Mouse (Mus musculus) midbrain, embryonic 10.5 days (tissue): ENCODE data around the gene Slc29a1. TPM values are rescaled to one million over a fixed set of nuclear protein-coding genes. Genes with fewer than 3 reads are reported as not detected.

ENCODE experiments used
- DNase-seq: peaks from one replicate; pipeline ENCODE4 v3.0.0-alpha.2; 2017; ENCODE audit warnings: low spot score
- H3K27ac ChIP-seq: fragments of 300-500 bp; sonication (generic); replicated peaks from 2 replicates; pipeline ENCODE4 v1.5.1; 2016; ENCODE audit warnings: mild to moderate bottlenecking
- H3K27me3 ChIP-seq: fragments of 300-500 bp; sonication (generic); 2 replicates; pipeline ENCODE4 v1.6.1; 2016; ENCODE audit warnings: low read depth, mild to moderate bottlenecking; ENCODE audit not compliant: poor library complexity, severe bottlenecking
- H3K36me3 ChIP-seq: fragments of 300-500 bp; sonication (generic); 2 replicates; pipeline ENCODE4 v1.6.1; 2016; ENCODE audit warnings: mild to moderate bottlenecking, moderate library complexity
- H3K4me1 ChIP-seq: fragments of 300-500 bp; sonication (generic); 2 replicates; pipeline ENCODE4 v1.6.1; 2016
- H3K4me3 ChIP-seq: fragments of 300-500 bp; sonication (generic); 2 replicates; pipeline ENCODE4 v1.5.1; 2016; ENCODE audit warnings: mild to moderate bottlenecking, moderate library complexity
- H3K9me3 ChIP-seq: fragments of 300-500 bp; sonication (generic); replicated peaks from 2 replicates; pipeline ENCODE4 v1.6.1; 2016; ENCODE audit warnings: mild to moderate bottlenecking
- WGBS: fragments of 180-500 bp; shearing (Covaris S2); methylation state at CpG from one replicate; pipeline ENCODE4 v1.1.7; 2016; 5-methylcytosine and 5-hydroxymethylcytosine counted together
- polyA plus RNA-seq: library from polyadenylated mRNA; unstranded; fragments of >200 nt; fragmentation: Nextera tagmentation; extraction: Ambion mirVana; gene quantifications from 2 replicates; pipeline ENCODE4 v1.2.1, GENCODE M21; 2016

The Slc29a1 gene
- polyA plus RNA-seq, 1 experiment from 2014 or later: 70.6 TPM

DNA sequence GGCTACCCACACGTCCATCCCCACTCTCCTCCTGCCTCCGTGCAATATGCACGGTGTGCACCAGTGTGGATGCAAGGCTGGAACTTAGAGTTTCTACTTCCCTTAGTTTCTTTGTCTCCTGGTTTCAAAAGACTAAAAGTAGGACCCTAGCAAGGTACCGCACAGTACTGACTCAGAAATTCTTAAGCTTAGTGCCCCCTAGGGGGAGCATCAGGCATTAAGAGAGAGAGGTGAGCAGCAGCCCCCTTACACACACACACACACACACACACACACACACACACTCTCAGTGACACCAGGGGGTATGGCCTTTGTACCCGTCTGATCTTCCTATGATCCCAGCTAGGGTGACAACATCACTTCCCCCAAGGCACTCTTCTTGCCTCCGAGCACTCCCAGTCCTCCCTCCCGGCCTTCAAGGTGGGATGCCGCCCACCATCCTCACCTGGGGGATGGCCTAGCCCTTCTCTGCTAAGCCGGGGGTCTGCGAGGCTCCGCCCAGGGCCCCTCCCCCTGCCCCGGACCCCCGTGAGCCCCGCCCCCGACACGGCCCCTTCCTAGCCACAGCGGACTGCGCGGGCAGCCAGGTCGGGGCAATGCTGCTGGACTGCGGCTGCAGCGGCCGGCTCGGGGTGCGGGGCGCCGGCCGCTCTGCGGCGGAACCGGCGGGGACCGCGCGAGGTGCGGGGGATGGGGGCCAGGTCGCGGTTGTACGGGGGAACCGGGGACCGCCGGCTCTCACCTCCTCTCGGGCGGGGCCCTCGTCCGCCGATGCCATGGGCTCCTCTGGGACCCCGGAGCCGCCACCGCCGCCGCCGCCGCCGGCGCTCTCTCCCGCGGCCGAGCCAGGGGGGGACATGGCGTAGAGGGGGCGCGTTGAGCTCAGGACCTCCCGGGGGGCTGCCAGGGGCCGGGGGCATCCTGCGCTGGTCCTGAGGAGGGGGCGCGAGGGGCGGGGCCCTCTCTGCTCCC is 50.6 kb downstream of the Slc29a1 start:
- peak overlapping the region; percentile 99 for H3K27ac ChIP-seq
- peak; percentile 75 for DNase-seq
- peak overlapping the region; percentile 96 for H3K4me3 ChIP-seq
- 2% methylated on average over 52 of the region's 68 CpGs for WGBS
- peaks cover 70% of the 10 kb centered on the region for H3K4me1 ChIP-seq
- peaks cover 58% of the 10 kb centered on the region for H3K27me3 ChIP-seq
- no peaks in the 10 kb centered on the region for H3K9me3 ChIP-seq
- H3K36me3 ChIP-seq: peaks cover 19% of the 10 kb centered on the region

DNA sequence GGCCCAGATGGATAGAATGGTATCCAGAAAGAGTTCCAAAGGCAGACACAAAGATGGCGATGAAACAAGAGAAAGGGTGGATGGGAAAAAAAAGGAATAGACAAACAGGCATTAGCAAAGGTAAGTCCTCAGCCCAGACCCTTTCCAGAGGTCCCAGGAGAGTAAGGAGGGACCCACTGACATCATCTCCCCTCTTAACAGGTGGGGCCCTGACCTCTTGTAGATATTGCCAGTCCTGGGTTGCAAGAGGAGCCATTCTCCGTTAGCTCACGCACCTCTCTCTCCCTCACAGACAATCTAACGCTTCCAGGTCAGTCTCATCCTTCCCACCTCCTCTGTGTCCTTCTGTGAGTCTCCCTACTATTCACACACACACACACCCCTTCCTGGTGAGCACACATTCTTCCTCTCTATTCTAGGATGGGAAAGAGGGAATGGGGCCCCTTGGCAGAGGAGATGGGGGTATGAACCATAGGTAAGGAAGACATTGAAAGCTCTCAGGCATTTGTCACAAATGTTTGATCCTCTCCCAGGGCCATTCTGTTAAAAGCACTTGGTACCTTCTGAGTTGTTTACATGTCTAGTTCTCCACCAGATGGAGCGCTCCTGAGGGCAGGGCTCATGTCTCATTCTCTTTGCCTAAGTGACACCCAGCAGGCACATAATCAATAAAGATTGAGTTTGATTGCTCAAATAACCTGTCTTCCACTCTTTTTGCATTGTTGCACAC is 51.8 kb downstream of the Slc29a1 start:
- WGBS: 70% methylated on average over 5 of the region's 5 CpGs
- peaks cover 19% of the 10 kb centered on the region for H3K36me3 ChIP-seq
- no peaks in the 10 kb centered on the region for H3K9me3 ChIP-seq
- H3K4me1 ChIP-seq: peaks cover 76% of the 10 kb centered on the region
- H3K27ac ChIP-seq: no peak overlapping the region
- peak overlapping the region; percentile 96; the same call in 1 of the 2 replicates for H3K4me3 ChIP-seq
- H3K27me3 ChIP-seq: peaks cover 70% of the 10 kb centered on the region
- DNase-seq: no peak

DNA sequence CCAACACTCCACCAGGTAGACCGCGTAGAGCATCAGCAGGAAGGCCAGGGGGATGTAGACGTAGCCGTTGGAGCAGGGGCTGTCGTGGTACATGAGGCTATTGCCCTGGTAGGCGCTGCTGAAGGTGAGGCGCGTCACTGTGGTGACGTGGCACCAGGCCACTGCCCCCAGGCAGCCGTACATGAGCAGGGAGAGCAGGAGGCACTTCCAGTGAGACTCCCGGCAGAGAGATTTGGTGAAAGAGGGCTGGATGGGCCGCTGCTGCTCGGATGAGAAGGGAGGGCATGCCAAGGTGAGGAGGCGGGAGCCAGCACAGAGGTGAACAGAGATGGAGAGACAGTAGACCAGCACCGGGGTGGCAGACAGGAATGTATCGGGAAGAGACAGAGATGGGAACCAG is 52.5 kb downstream of the Slc29a1 start:
- Histone ChIP-seq H3K4me1 (peaks cover 73% of the 10 kb centered on the region), H3K4me3 (no peak overlapping the region), H3K9me3 (no peaks in the 10 kb centered on the region), H3K36me3 (peaks cover 19% of the 10 kb centered on the region), H3K27ac (no peak overlapping the region), H3K27me3 (peaks cover 77% of the 10 kb centered on the region)
- WGBS: 61% methylated on average over 16 of the region's 16 CpGs
- DNase-seq: no peak

DNA sequence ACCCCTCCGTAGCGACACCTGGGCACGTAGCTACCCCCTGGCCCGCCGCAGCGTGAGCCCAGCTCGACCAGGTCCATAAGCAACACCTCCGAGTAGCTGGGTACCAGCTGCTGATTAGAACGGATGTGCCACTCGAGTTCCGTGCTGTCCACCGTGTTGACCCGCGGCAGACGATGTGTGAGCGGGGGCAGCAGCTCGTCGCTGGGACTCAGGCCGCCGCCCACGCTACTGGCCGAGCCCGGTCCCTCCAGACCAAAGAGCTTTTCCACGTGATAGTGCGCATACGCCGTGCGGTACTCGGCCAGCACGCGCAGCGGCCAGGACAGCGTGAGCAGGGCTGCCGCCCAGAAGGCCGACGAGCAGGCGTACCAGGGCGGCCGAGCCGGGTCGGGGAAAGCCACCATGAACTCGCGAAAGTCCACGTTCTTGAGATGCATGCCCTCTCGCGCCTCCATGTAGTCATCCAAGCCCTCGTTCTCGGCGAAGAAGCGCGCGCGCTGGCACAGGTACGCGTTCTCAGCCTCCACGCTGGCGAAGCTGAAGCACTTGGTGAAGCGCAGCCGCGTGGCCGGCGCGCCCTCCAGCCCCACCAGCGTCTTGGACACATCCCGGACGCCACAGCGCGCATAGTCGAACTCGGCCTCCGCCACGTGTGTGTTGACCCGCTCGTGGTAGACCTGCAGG is 54.0 kb downstream of the Slc29a1 start:
- H3K27ac ChIP-seq: peak overlapping the region; percentile 30; the same call in 1 of the 2 replicates
- peaks cover 58% of the 10 kb centered on the region for H3K4me1 ChIP-seq
- H3K9me3 ChIP-seq: no peaks in the 10 kb centered on the region
- H3K36me3 ChIP-seq: peaks cover 19% of the 10 kb centered on the region
- peak overlapping the region; percentile 45 for H3K4me3 ChIP-seq
- WGBS: 3% methylated on average over 74 of the region's 74 CpGs
- DNase-seq: peak; percentile 49
- H3K27me3 ChIP-seq: peaks cover 85% of the 10 kb centered on the region

DNA sequence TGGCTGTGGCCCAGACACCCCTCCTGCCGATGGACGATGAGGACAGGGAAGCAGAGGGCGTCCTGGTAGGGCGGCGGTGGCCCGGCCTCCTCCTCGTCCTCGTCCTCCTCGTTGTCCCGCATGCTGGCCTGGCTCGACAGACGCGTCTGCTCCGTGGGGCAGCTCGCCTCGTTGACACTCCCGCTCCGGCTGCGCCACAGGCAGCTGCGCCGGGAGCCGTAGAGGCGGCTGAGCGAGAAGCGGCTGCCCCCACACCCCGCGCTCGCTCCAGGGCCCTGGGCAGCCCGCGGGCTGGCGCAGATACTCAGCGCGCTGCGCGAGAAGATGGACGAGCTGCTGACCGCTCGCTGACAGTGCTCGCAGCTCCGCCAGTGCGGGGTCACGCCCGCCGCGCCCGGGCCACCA is 54.5 kb downstream of the Slc29a1 start:
- H3K27ac ChIP-seq: peak overlapping the region; percentile 30; the same call in 1 of the 2 replicates
- H3K27me3 ChIP-seq: peaks cover 84% of the 10 kb centered on the region
- WGBS: under 1% methylated on average over 46 of the region's 46 CpGs
- peak; percentile 52 for DNase-seq
- H3K36me3 ChIP-seq: peaks cover 19% of the 10 kb centered on the region
- H3K9me3 ChIP-seq: no peaks in the 10 kb centered on the region
- peaks cover 53% of the 10 kb centered on the region for H3K4me1 ChIP-seq
- peak overlapping the region; percentile 45 for H3K4me3 ChIP-seq

DNA sequence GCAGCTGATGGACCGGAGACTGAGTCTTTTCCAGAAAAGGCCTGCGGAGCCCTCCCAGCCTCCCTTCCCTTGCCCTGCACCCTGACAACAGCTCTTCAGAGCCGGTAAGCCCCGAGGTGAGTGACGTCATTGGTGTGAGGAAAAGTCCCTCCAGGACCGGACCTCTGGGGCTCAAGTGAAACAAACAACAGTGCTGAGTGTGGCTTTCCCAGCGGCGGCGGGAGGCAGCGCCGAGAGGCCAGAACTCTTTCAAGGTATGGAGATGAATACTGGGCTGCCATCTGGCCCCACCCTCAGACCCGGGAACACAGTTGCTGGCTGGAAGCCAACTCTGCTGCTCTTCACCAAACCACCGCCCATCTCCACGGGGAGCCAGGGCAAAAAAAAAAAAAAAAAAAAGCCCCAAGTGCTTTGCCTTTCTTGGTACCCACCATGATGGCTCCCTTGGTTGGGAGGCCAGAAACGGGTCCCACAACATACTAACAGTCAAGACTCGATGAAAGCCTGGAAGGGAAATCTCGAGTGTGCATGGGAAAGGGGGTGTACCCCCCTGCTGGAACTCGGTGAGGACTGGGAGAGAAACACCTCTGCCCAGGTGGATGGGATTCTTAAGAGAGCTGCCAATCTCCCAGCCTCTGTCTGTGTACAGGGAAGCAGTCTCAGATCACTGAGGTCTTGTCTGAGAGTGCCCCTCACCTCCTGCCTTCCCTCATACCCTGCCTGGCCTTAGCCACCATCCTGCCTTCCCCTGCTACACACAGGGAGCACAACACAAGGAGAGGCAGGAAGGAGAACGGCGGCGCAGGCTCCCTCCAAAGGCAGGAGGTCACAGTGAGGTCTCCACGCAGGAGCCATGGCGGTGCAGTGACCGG is 55.2 kb downstream of the Slc29a1 start:
- 6% methylated on average over 24 of the region's 24 CpGs for WGBS
- Histone ChIP-seq H3K4me1 (peaks cover 48% of the 10 kb centered on the region), H3K4me3 (peak overlapping the region; percentile 45), H3K36me3 (peaks cover 19% of the 10 kb centered on the region), H3K9me3 (no peaks in the 10 kb centered on the region), H3K27me3 (peaks cover 91% of the 10 kb centered on the region), H3K27ac (peak overlapping the region; percentile 30; the same call in 1 of the 2 replicates)
- peak; percentile 46 for DNase-seq

DNA sequence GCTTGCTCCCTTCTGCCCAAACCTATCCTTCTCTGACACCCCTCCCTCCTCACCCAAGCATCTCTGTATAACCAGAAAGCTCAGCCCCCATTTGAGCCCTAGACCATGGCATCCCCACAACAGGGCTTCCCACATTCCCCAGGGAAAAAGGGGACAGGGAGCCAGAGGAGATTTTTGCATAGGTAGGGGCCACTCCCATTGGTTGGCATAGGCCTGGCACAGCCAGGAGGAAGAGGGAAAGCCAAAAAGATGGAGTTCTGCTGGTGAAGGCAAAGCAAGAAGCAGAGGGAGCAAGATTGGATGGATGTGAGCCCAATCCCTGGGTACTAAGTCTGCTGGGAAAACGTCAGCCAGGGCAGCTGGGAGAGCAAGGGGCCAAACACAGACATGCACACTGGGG is 56.3 kb downstream of the Slc29a1 start:
- no peak for DNase-seq
- Histone ChIP-seq H3K9me3 (no peaks in the 10 kb centered on the region), H3K36me3 (peaks cover 19% of the 10 kb centered on the region), H3K27ac (no peak overlapping the region), H3K4me3 (no peak overlapping the region), H3K4me1 (peaks cover 36% of the 10 kb centered on the region), H3K27me3 (peaks cover 91% of the 10 kb centered on the region)
- 25% methylated on average over 1 of the region's 1 CpGs for WGBS

DNA sequence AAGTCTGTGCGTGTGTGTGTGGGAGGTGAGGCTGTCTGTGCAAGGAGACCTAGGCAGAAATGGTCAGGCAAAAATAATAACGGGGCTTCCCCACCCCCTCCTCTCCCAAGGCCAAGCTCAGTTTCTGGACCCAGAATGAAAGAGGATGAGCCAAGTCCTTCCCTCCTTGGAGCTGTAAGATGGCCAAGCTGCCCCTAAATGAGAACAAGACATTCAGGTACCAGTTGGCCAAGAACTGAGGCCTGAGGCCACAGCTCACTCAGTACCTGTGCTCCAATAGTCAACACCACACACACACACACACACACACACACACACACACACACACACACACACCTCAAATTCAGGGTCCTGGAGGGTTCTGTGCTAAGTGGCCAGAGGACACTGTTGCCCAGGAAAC is 56.7 kb downstream of the Slc29a1 start:
- Histone ChIP-seq H3K36me3 (peaks cover 19% of the 10 kb centered on the region), H3K27ac (no peak overlapping the region), H3K4me1 (peaks cover 32% of the 10 kb centered on the region), H3K4me3 (no peak overlapping the region), H3K27me3 (peaks cover 91% of the 10 kb centered on the region), H3K9me3 (no peaks in the 10 kb centered on the region)
- WGBS: 87% methylated on average over 2 of the region's 2 CpGs
- DNase-seq: no peak

DNA sequence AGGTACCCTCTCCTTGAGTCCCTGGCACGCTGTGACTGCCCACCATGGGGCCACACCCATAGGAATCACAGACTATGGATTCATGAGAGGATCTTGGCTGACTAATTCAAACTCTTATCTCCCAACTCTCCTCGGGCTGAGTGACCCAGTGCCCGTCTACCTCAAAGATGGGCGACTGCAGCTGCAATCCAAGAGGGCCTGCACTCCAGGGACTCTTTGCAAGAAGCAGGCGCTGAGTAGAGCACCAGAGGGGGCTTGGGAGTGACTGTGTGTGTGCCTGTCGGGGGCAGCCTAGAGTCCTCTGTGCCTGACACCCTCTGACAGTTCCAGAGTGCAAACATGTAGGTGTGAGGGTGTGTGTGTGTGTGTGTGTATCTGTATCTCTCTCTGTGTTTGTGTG is 57.3 kb downstream of the Slc29a1 start:
- H3K27me3 ChIP-seq: peaks cover 90% of the 10 kb centered on the region
- peaks cover 19% of the 10 kb centered on the region for H3K36me3 ChIP-seq
- DNase-seq: no peak
- WGBS: 39% methylated on average over 6 of the region's 6 CpGs
- peaks cover 29% of the 10 kb centered on the region for H3K4me1 ChIP-seq
- H3K9me3 ChIP-seq: no peaks in the 10 kb centered on the region
- no peak overlapping the region for H3K27ac ChIP-seq
- no peak overlapping the region for H3K4me3 ChIP-seq

DNA sequence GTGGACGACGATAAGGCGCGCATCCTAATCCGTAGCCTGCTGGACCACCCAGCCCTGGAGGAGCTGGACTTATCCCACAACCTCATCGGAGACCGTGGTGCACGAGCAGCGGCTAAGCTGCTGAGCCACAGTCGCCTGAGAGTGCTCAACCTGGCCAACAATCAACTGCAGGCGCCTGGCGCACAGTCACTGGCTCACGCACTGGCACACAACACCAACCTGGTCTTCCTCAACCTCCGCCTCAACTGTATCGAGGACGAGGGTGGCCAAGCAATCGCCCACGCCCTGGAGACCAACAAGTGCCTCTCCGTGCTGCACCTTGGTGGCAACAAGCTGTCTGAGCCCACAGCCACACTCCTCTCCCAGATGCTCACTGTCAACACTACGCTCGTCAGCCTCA is 59.7 kb downstream of the Slc29a1 start:
- 81% methylated on average over 21 of the region's 21 CpGs for WGBS
- DNase-seq: no peak
- Histone ChIP-seq H3K4me3 (no peak overlapping the region), H3K27me3 (peaks cover 90% of the 10 kb centered on the region), H3K36me3 (peaks cover 4% of the 10 kb centered on the region; the same call in 1 of the 2 replicates), H3K9me3 (no peaks in the 10 kb centered on the region), H3K4me1 (peaks cover 15% of the 10 kb centered on the region), H3K27ac (no peak overlapping the region)

DNA sequence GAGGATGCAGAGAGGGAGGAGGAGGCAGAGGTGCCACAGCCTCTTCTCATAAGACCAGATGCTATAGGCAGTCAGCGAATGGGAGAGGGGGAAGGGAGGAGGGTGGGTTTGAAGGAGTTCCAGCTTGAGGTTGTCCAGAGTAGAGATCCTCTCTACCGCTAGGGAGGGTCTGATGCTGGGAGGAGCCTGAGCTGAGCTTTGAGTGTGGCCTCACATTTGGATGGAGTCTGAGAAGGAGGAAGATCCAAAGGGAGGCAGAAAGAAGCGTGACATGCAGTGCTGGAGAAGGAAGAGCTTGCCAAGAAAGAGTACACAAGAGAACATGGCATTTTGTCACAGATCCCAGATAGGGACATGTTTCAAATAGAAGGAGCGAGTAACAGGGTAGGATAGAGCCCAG is 61.0 kb downstream of the Slc29a1 start:
- H3K36me3 ChIP-seq: no peaks in the 10 kb centered on the region
- no peak for DNase-seq
- WGBS: 69% methylated on average over 4 of the region's 4 CpGs
- H3K27ac ChIP-seq: no peak overlapping the region
- peaks cover 87% of the 10 kb centered on the region for H3K27me3 ChIP-seq
- H3K9me3 ChIP-seq: no peaks in the 10 kb centered on the region
- H3K4me3 ChIP-seq: no peak overlapping the region
- peaks cover 2% of the 10 kb centered on the region; the same call in 1 of the 2 replicates for H3K4me1 ChIP-seq
